Mouse (Mus musculus): ENCODE data around the gene Wdtc1.

GRCm38 (mm10) chr4:133291255-133291654 lies 62.0 kb downstream of the Wdtc1 start:
- TF ChIP-seq POLR2A (IDR thresholded peaks at IDR 0.05; ENCODE audit: low read depth, low read length) = no peak
- TF ChIP-seq CTCF (IDR thresholded peaks at IDR 0.05; ENCODE audit: extremely low read depth, insufficient read depth, insufficient read length, insufficient replicate concordance) = no peak

Measured in spleen, adult 2 months (tissue).